Mouse (Mus musculus) heart, adult 2 months (tissue): ENCODE measurements at regions not wholly inside any gene's neighbourhood (a gene's known extent, or its start where the extent isn't known, plus 50 kb on each side); places are given as distances from the start of the nearest gene placed in this dataset.

ENCODE experiments used
- CTCF ChIP-seq: fragments of 200-600 bp; IDR thresholded peaks from 2 replicates; pipeline ENCODE4 v1.8.1; 2022; ENCODE audit warnings: antibody characterized with exemption, mild to moderate bottlenecking, moderate library complexity
- POLR2A ChIP-seq: fragments of 200-500 bp; IDR thresholded peaks from 2 replicates; pipeline ENCODE4 v1.6.1; 2011; ENCODE audit warnings: mild to moderate bottlenecking, low read depth, low read length, control low read depth; ENCODE audit not compliant: insufficient read depth

DNA sequence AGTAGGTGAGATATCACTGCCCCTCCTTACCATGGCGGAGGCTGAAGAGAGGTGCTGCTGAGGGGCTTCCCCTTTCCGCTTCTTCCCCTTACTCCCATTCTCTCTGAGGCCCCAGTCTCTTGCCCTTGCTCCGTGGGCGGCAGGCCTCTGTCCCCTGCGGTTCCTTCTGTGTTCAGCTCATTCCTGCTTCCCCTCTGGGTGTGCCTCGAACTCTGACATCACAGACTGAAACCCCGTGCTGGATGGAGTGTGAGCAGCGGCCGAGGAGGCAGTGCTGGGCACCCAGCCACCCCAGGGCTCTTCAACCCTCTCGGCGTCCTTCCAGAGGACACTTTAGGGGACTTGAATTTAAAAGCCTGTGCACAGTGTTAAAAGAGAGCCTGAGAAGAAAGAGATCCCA lies 145.9 kb upstream of the Ubr2 start:
- TF ChIP-seq CTCF (no peak), POLR2A (no peak)
